In the genomic region with DNA sequence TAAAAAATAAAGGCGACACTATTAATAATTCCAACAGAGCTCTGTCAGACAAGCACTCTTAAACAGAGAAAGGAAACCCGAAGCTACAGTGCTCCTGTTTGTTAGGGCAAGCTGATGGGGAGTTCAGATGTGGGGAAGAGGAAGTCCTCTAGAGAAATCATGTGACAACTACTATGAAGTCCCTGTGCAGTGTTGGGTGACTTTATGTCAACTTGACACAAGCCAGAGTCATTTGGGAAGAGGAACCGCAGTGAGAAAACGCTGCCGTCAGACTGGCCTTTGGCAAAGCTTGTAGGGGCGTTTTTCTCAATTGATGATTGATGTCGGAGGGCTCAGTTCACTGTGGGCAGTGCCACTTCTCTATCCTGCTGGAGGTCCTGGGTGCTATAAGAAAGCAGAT, we compare ENCODE assay signal across 21 mouse cellular contexts. TPM values are rescaled to one million over a fixed set of nuclear protein-coding genes. Genes with fewer than 3 reads are reported as not detected.
DNase-seq lines count a peak whose midpoint lies in the region; ATAC-seq and TF ChIP-seq lines count a peak whose summit lies in the region.
"Had no signal": no experiment of that assay in that cellular context is flagged by ENCODE, and none has a peak within 500 bp of the region (broad histone marks: within the 10 kb centered on the region; RNA-seq: fewer than 3 reads in every experiment).

No protein-coding gene starts in this region.

- peak overlapping the region in 1 of 2 experiments; percentile 1; a peak in 1 of 4 replicates for H3K4me3 ChIP-seq in MEL (ENCODE audit: control insufficient read depth in 1 of 2, insufficient read depth in 1 of 2, low read depth in 2 of 2, low read length in 2 of 2)
- H3K4me3 ChIP-seq: embryonic facial prominence, embryonic 12.5 days; erythroblast, embryonic 14.5 days; forebrain, embryonic 13.5 days; heart, embryonic 13.5 days; hindbrain, embryonic 15.5 days; intestine, embryonic 15.5 days had no signal

- peaks cover 0 to 5% of the 10 kb centered on the region in 2 experiments; a peak in 2 of 4 replicates for H3K36me3 ChIP-seq in MEL (ENCODE audit: control insufficient read depth in 1 of 2, insufficient read depth in 2 of 2, low read length in 2 of 2)
- H3K36me3 ChIP-seq: embryonic facial prominence, embryonic 12.5 days; G1E; heart, embryonic 13.5 days; hindbrain, embryonic 15.5 days; intestine, embryonic 15.5 days had no signal

- TF ChIP-seq CTCF in MEL (IDR thresholded peaks at IDR 0.05 in 2 of 3, conservative IDR thresholded peaks at IDR 0.05 in 1 of 3; ENCODE audit: control insufficient read depth in 1 of 3, insufficient read depth in 1 of 3, low read depth in 2 of 3, low read length in 3 of 3, poor library complexity in 1 of 3, severe bottlenecking in 1 of 3), result no peak

- no peaks in the 10 kb centered on the region for H3K27me3 ChIP-seq in MEL (ENCODE audit: control insufficient read depth in 1 of 2, insufficient read depth in 2 of 2, low read length in 2 of 2)
- H3K27me3 ChIP-seq: embryonic facial prominence, embryonic 12.5 days; forebrain, embryonic 13.5 days; heart, embryonic 13.5 days; hindbrain, embryonic 15.5 days; intestine, embryonic 15.5 days had no signal

- H3K4me1 ChIP-seq in MEL (ENCODE audit: control insufficient read depth in 1 of 2, insufficient read depth in 2 of 2, low read length in 2 of 2), result peaks cover 0 to 3% of the 10 kb centered on the region in 2 experiments; a peak in 2 of 4 replicates
- H3K4me1 ChIP-seq: embryonic facial prominence, embryonic 12.5 days; forebrain, embryonic 13.5 days; heart, embryonic 13.5 days; hindbrain, embryonic 15.5 days; intestine, embryonic 15.5 days had no signal

- no peaks in the 10 kb centered on the region for H3K79me2 ChIP-seq in MEL (ENCODE audit: control insufficient read depth, insufficient read depth, low read length, poor library complexity)

- no peak for TF ChIP-seq EP300 in MEL (IDR thresholded peaks at IDR 0.05; ENCODE audit: low read depth in 1 of 2, low read length in 2 of 2)

- H3K9me3 ChIP-seq in MEL (replicated peaks; ENCODE audit: insufficient read depth, low read length), result no peaks in the 10 kb centered on the region
- H3K9me3 ChIP-seq: hindbrain, embryonic 15.5 days; intestine, embryonic 15.5 days had no signal

- TF ChIP-seq RAD21 in MEL (IDR thresholded peaks at IDR 0.05; ENCODE audit: low read depth, low read length), result no peak

- peak in 1 of 2 experiments; percentile 25; a peak in 1 of 4 replicates for TF ChIP-seq POLR2A in MEL (IDR thresholded peaks at IDR 0.05; ENCODE audit: control insufficient read depth in 1 of 2, insufficient read depth in 1 of 2, low read depth in 1 of 2, low read length in 2 of 2, poor library complexity in 1 of 2)

- peak overlapping the region; percentile 35 for H3K9ac ChIP-seq in MEL (ENCODE audit: control insufficient read depth, low read depth, low read length, poor library complexity, severe bottlenecking)
- H3K9ac ChIP-seq: embryonic facial prominence, embryonic 12.5 days; forebrain, embryonic 13.5 days; heart, embryonic 13.5 days; hindbrain, embryonic 15.5 days; intestine, embryonic 15.5 days; liver, embryonic 14.5 days had no signal

- ATAC-seq in common myeloid progenitor, adult 5-6 weeks (replicated peaks; ENCODE audit: low read depth, poor library complexity, severe bottlenecking), result peak; percentile 83
- peak; percentile 70 for ATAC-seq in neutrophil, adult 5-6 weeks (ENCODE audit: extremely low read depth, insufficient number of reproducible peaks, low FRiP score, poor library complexity, severe bottlenecking)
- ATAC-seq: CD4-positive, CD25-positive, alpha-beta regulatory T cell, adult 4 months; forebrain, embryonic 13.5 days; intestine, embryonic 15.5 days had no signal

- peak overlapping the region; percentile 31; the same call in 1 of the 2 replicates for H3K27ac ChIP-seq in MEL (ENCODE audit: control insufficient read depth, low read depth, low read length)
- H3K27ac ChIP-seq: embryonic facial prominence, embryonic 12.5 days; forebrain, embryonic 13.5 days; heart, embryonic 13.5 days; hindbrain, embryonic 15.5 days; intestine, embryonic 15.5 days; liver, embryonic 14.5 days had no signal

- peak; percentile 13 for DNase-seq in lung, postnatal 36 days
- no peak for DNase-seq in lung, postnatal 4 days
- peak; percentile 85 for DNase-seq in MEL (ENCODE audit: low read depth, low spot score)
- DNase-seq in c-Kit-positive CD71-positive TER-119-positive erythroid progenitor cells, embryonic 14.5 days (ENCODE audit: low spot score), result no peak
- DNase-seq in thymus, postnatal 14 days, result no peak
- DNase-seq: cerebellum, adult 9-10 months; gastrocnemius, postnatal 25 days; kidney, adult 9 months; kidney, postnatal 36 days; thymus, postnatal 36 days had no signal

TF ChIP-seq in MEL, 35 proteins besides CTCF, POLR2A, EP300 and RAD21 (continues in another document):
- TF ChIP-seq MYC (IDR thresholded peaks at IDR 0.05; ENCODE audit: low read depth, low read length) (peak; percentile 42; the same call in 1 of the 2 replicates), HCFC1 (IDR thresholded peaks at IDR 0.05; ENCODE audit: low read depth, low read length) (peak; percentile 56; the same call in 1 of the 2 replicates), MEF2A (IDR thresholded peaks at IDR 0.05; ENCODE audit: extremely low read depth, insufficient replicate concordance, low read depth, low read length, poor library complexity, severe bottlenecking) (no peak), MYB (IDR thresholded peaks at IDR 0.05; ENCODE audit: low read depth, low read length) (no peak), E2F4 (IDR thresholded peaks at IDR 0.05; ENCODE audit: borderline replicate concordance, low read depth, low read length) (no peak), ZMIZ1 (IDR thresholded peaks at IDR 0.05; ENCODE audit: low read depth, low read length) (no peak), POLR2AphosphoS2 (IDR thresholded peaks at IDR 0.05; ENCODE audit: low read length) (no peak), MXI1 (IDR thresholded peaks at IDR 0.05; ENCODE audit: low read depth, low read length) (peak; percentile 67; the same call in 1 of the 2 replicates), JUND (IDR thresholded peaks at IDR 0.05; ENCODE audit: low read depth, low read length) (no peak), CHD1 (IDR thresholded peaks at IDR 0.05; ENCODE audit: low read depth, low read length) (no peak), UBTF (IDR thresholded peaks at IDR 0.05; ENCODE audit: borderline replicate concordance, insufficient read depth, low read depth, low read length) (no peak), MAX (IDR thresholded peaks at IDR 0.05; ENCODE audit: low read length) (peak; percentile 38; the same call in 1 of the 2 replicates), GATA1 (IDR thresholded peaks at IDR 0.05; ENCODE audit: low read depth, low read length) (no peak), MAZ (IDR thresholded peaks at IDR 0.05; ENCODE audit: low read depth, low read length) (no peak), ZKSCAN1 (IDR thresholded peaks at IDR 0.05; ENCODE audit: low read depth, low read length) (no peak), GABPA (IDR thresholded peaks at IDR 0.05; ENCODE audit: low read depth, low read length) (no peak), ETS1 (IDR thresholded peaks at IDR 0.05; ENCODE audit: low read depth, low read length) (peak; percentile 61), KAT2A (conservative IDR thresholded peaks at IDR 0.05; ENCODE audit: low read depth, low read length) (no peak), SIN3A (IDR thresholded peaks at IDR 0.05; ENCODE audit: low read length) (peak; percentile 85), CHD2 (IDR thresholded peaks at IDR 0.05; ENCODE audit: low read length) (no peak), ELF1 (IDR thresholded peaks at IDR 0.05; ENCODE audit: low read depth, low read length) (0 out of 2 replicates have a peak, but pooled peaks have one; percentile 20), TAL1 (IDR thresholded peaks at IDR 0.05; ENCODE audit: low read length) (no peak), RCOR1 (IDR thresholded peaks at IDR 0.05; ENCODE audit: low read depth, low read length) (no peak), POLR2AphosphoS5 (IDR thresholded peaks at IDR 0.05; ENCODE audit: borderline replicate concordance, low read depth, low read length) (no peak), NRF1 (IDR thresholded peaks at IDR 0.05; ENCODE audit: insufficient read depth, low read depth, low read length, poor library complexity, severe bottlenecking) (no peak), TCF12 (IDR thresholded peaks at IDR 0.05; ENCODE audit: low read depth, low read length) (no peak), ZNF384 (IDR thresholded peaks at IDR 0.05; ENCODE audit: low read depth, low read length) (no peak), USF1 (IDR thresholded peaks at IDR 0.05; ENCODE audit: low read depth, low read length) (peak; percentile 87), SMC3 (IDR thresholded peaks at IDR 0.05; ENCODE audit: low read depth, low read length) (no peak), USF2 (IDR thresholded peaks at IDR 0.05; ENCODE audit: borderline replicate concordance in 1 of 2, insufficient read depth in 1 of 2, low read depth in 1 of 2, low read length in 2 of 2) (peak in 1 of 2 experiments; percentile 32; a peak in 1 of 4 replicates)

RNA-seq across cellular contexts. Expression of gene Abcc10, which starts 13.1 kb away (rescaled TPM):
- total RNA-seq in MEL (2012; rRNA removed), result 2.8 and 4.0 TPM in 2 replicates
- 1 to 10 TPM in 1 of 2 experiments, not detected in 1; 6.2 TPM for polyA plus RNA-seq in MEL (2012; ENCODE audit: insufficient read depth in 1 of 2, insufficient read length in 2 of 2, low read depth in 1 of 2, low replicate concordance in 2 of 2, missing spikeins in 1 of 2)
- 0.63 and 5.3 TPM in 2 replicates for total RNA-seq in common myeloid progenitor, adult 5-6 weeks (2017)
- total RNA-seq in neutrophil, adult 5-6 weeks (2017), result 3.1 and 3.4 TPM in 2 replicates

RNA-seq across cellular contexts. Expression of gene Zfp318, which starts 42.3 kb away (rescaled TPM):
- total RNA-seq in MEL (2012; rRNA removed), result 7.9 and 8.1 TPM in 2 replicates
- polyA plus RNA-seq in MEL (2012; ENCODE audit: insufficient read depth in 1 of 2, insufficient read length in 2 of 2, low read depth in 1 of 2, low replicate concordance in 2 of 2, missing spikeins in 1 of 2), result 10 to 100 TPM; 21.3 to 36.8 TPM
- 19.5 and 55.4 TPM in 2 replicates for total RNA-seq in common myeloid progenitor, adult 5-6 weeks (2017)
- total RNA-seq in neutrophil, adult 5-6 weeks (2017), result 216 and 260 TPM in 2 replicates

RNA-seq across cellular contexts. Expression of gene Dlk2, which starts 44.0 kb away (rescaled TPM):
- not detected in 2 replicates for total RNA-seq in MEL (2012; rRNA removed)
- polyA plus RNA-seq in MEL (2012; ENCODE audit: insufficient read depth in 1 of 2, insufficient read length in 2 of 2, low read depth in 1 of 2, low replicate concordance in 2 of 2, missing spikeins in 1 of 2), result under 1 TPM in 1 of 2 experiments, not detected in 1; 0.07 TPM
- total RNA-seq in common myeloid progenitor, adult 5-6 weeks (2017), result 0.23 TPM in 1 of 2 replicates, not detected in the other
- total RNA-seq in neutrophil, adult 5-6 weeks (2017), result not detected in 2 replicates
- polyA plus RNA-seq: CD4-positive, CD25-positive, alpha-beta regulatory T cell, adult 4 months; erythroblast, embryonic 14.5 days; G1E had no signal

RNA-seq across cellular contexts. Expression of gene Tjap1, which starts 58.4 kb away (rescaled TPM):
- 11.0 and 12.9 TPM in 2 replicates for total RNA-seq in MEL (2012; rRNA removed)
- polyA plus RNA-seq in MEL (2012; ENCODE audit: insufficient read depth in 1 of 2, insufficient read length in 2 of 2, low read depth in 1 of 2, low replicate concordance in 2 of 2, missing spikeins in 1 of 2), result 10 to 100 TPM in 1 of 2 experiments, not detected in 1; 41.2 TPM
- 11.3 and 14.6 TPM in 2 replicates for total RNA-seq in common myeloid progenitor, adult 5-6 weeks (2017)
- 17.2 and 17.8 TPM in 2 replicates for total RNA-seq in neutrophil, adult 5-6 weeks (2017)

Comparison
In these comparisons a context has a peak if more than half of its experiments do, and no peak if none do; other contexts are left out.
1. DNase-seq: peak in lung, postnatal 36 days (single experiment) and MEL (single experiment); none in lung, postnatal 4 days (0 of 2), c-Kit-positive CD71-positive TER-119-positive erythroid progenitor cells, embryonic 14.5 days (single experiment) and thymus, postnatal 14 days (single experiment).